Mouse (Mus musculus) embryo, embryonic 10 days (tissue): ENCODE measurements around the gene Prkg1.
A peak's percentile ranks its signal among the peaks of the same experiment; 100 is the strongest.

Source experiments
- DNase-seq: peaks from one replicate; pipeline ENCODE4 v3.0.0-alpha.2; 2015; ENCODE audit warnings: low spot score

Prkg1 gene

GRCm38 (mm10) chr19:31621716-31622115 is 143.1 kb downstream of the Prkg1 start:
- DNase-seq = no peak

- DNase-seq = no peak
Measured at GRCm38 (mm10) chr19:31616830-31617229, 148.0 kb downstream of the Prkg1 start.

- no peak for DNase-seq
Measured at GRCm38 (mm10) chr19:31616159-31616558, 148.7 kb downstream of the Prkg1 start.

GRCm38 (mm10) chr19:31613146-31613545 is 151.7 kb downstream of the Prkg1 start:
- no peak for DNase-seq

GRCm38 (mm10) chr19:31602578-31602977 is 162.3 kb downstream of the Prkg1 start:
- DNase-seq = no peak

- no peak for DNase-seq
Measured at GRCm38 (mm10) chr19:31594011-31594410, 170.8 kb downstream of the Prkg1 start.

- no peak for DNase-seq
Measured at GRCm38 (mm10) chr19:31590701-31591100, 174.1 kb downstream of the Prkg1 start.

- DNase-seq = peak; percentile 5
Measured at GRCm38 (mm10) chr19:31577092-31577491, 187.7 kb downstream of the Prkg1 start.

GRCm38 (mm10) chr19:31564329-31564728 is 200.5 kb downstream of the Prkg1 start:
- no peak for DNase-seq

GRCm38 (mm10) chr19:31546063-31546462 is 218.8 kb downstream of the Prkg1 start:
- DNase-seq = no peak

- DNase-seq = peak; percentile 46
Measured at GRCm38 (mm10) chr19:31531249-31531740, 233.5 kb downstream of the Prkg1 start.

GRCm38 (mm10) chr19:31530616-31531015 is 234.2 kb downstream of the Prkg1 start:
- peak; percentile 16 for DNase-seq

- DNase-seq = no peak
Measured at GRCm38 (mm10) chr19:31529890-31530289, 234.9 kb downstream of the Prkg1 start.

GRCm38 (mm10) chr19:31514490-31514889 is 250.3 kb downstream of the Prkg1 start:
- DNase-seq = no peak

- no peak for DNase-seq
Measured at GRCm38 (mm10) chr19:31507831-31508230, 257.0 kb downstream of the Prkg1 start.

GRCm38 (mm10) chr19:31506296-31506695 is 258.5 kb downstream of the Prkg1 start:
- no peak for DNase-seq

- DNase-seq = no peak
Measured at GRCm38 (mm10) chr19:31505041-31505440, 259.8 kb downstream of the Prkg1 start.

- no peak for DNase-seq
Measured at GRCm38 (mm10) chr19:31497386-31497785, 267.4 kb downstream of the Prkg1 start.

- DNase-seq = no peak
Measured at GRCm38 (mm10) chr19:31489606-31490005, 275.2 kb downstream of the Prkg1 start.

- DNase-seq = peak; percentile 51
Measured at GRCm38 (mm10) chr19:31471766-31472165, 293.1 kb downstream of the Prkg1 start.

- no peak for DNase-seq
Measured at GRCm38 (mm10) chr19:31460188-31460587, 304.6 kb downstream of the Prkg1 start.

- no peak for DNase-seq
Measured at GRCm38 (mm10) chr19:31444101-31444500, 320.7 kb downstream of the Prkg1 start.

GRCm38 (mm10) chr19:31442311-31442710 is 322.5 kb downstream of the Prkg1 start:
- peak; percentile 4 for DNase-seq

- DNase-seq = peak; percentile 7
Measured at GRCm38 (mm10) chr19:31433446-31433845, 331.4 kb downstream of the Prkg1 start.

- no peak for DNase-seq
Measured at GRCm38 (mm10) chr19:31431411-31431810, 333.4 kb downstream of the Prkg1 start.
